Mouse (Mus musculus) layer of hippocampus, adult 9-10 months (tissue): ENCODE data around the gene Cbx5.
"Not testable (repeated sequence)": the region's sequence is repeated elsewhere in the genome, so short reads cannot be mapped to it uniquely, and the experiment has no call there.

Source experiments
- DNase-seq: peaks from one replicate; pipeline ENCODE4 v3.0.0; 2022; ENCODE audit warnings: low spot score

The Cbx5 gene

DNA sequence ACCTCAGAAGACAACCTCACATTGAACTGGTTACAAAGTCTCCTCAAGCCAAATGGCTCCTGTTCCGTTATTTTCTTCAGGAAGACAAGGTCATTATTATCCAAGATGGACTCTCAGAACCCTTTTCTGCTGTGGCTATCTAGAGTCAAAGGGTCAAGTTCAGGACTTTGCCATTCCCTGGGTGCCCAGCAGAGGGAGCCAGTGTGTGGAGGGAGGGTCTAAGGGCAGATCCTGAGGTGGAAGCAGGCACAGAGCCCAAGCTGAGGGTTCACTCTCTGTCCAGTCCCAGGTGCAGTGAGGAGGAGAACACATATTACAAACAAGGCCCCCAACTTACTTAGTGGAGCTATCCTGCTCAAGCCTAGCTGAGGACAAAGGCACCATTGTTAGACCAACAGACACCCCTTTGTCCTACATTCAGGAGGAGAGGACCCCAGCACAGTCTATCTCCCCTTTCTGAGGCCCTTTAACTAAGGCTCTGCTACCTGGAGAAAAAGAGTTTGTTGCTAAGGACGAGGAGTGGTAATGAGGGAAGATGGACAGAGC, 10.7 kb upstream of the Cbx5 start:
- no peak for DNase-seq

DNA sequence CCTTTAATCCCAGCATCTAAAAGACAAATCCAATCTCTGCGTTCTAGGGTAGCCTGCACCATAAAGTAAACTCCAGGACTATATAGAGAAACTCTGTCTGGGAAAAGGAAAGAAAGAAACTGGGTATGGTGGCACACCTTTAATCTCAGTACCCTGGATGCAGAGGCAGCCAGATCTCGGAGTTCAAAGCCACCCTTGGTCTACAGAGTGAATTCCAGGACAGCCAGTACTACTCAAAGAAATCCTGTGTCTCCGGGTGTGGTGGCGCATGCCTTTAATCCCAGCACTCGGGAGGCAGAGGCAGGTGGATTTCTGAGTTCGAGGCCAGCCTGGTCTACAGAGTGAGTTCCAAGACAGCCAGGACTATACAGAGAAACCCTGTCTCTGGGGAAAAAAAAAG, 9.9 kb upstream of the Cbx5 start:
- DNase-seq = not testable (repeated sequence)

GRCm38 (mm10) chr15:103248401-103249313, 9.0 kb upstream of the Cbx5 start:
- no peak for DNase-seq

GRCm38 (mm10) chr15:103247782-103248400, 8.3 kb upstream of the Cbx5 start:
- no peak for DNase-seq

DNA sequence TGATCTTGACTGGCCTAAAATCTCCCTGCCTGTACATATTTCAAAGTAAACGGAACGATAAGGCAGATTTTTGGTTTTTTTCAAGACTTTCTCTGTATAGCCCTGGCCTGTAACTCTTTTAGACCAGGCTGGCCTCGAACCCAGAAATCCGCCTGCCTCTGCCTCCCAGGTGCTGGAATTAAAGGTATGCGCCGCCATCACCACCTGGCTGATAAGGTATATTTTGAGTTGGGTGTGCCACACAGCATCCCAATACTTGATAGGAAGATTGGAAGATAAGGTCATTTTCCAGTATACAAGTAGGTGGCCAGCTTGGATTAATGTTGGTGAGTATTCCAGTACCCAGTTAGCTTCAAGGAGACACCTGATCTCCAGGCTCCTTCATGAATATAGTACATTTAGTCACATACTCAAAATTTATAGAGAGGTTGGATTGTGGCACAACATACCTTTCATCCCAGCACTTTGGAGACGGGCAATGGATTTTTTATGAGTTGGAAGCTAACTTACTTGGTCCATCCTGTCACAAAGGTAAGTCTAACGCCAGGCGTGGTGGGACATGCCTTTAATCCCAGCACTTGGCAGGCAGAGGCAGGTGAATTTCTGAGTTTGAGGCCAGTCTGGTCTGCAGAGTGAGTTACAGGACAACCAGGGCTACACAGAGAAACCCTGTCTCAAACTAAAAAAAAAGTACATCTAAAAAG, 7.6 kb upstream of the Cbx5 start:
- no peak for DNase-seq

DNA sequence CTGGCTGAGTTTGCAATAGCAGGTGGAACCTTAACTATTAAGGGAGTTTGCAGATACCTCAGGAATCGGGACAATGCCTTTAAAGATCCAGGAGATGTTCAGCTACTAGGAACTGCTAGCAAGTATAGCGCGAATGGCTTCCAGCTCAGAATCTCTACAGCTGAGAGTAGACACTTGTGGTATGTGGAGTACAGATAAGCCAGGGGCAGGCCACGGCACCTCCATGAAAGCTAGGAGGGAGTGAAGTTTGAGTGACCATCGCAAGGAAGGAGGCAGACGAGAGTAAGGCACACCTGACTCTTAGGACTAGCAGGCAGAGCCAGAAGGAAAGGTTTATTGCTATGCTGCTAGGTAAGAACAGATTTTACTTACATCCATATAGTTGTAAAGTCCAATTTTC, 6.0 kb upstream of the Cbx5 start:
- no peak for DNase-seq

DNA sequence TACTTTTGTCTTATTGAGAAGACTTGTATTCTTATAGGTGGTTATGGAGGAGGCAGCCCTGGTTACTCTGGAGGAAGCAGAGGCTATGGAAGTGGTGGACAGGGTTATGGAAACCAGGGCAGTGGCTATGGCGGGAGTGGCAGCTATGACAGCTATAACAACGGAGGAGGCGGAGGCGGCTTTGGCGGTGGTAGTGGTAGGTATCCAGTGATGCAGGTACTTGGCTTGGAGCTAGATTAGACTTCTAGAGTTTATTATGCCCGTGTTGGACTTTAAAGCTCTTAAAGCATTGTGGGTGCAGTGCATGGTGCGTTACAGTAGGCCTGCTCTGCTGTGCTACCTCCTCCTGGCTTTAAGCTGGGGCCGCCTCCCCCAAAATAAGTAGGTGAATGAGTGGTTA, 3.3 kb upstream of the Cbx5 start:
- DNase-seq = no peak

- DNase-seq = not testable (repeated sequence)
Measured at GRCm38 (mm10) chr15:103241071-103242018, 1.7 kb upstream of the Cbx5 start.

GRCm38 (mm10) chr15:103240160-103241028, 778 bp upstream of the Cbx5 start, which contains the start of gene Hnrnpa1:
Hnrnpa1 (plus strand) TSS chr15:103240432.
- peak; percentile 83 for DNase-seq

GRCm38 (mm10) chr15:103239130-103239684, 409 bp downstream of the Cbx5 start:
- DNase-seq = peak; percentile 88

GRCm38 (mm10) chr15:103237295-103237694, 2.3 kb downstream of the Cbx5 start:
- no peak for DNase-seq

DNA sequence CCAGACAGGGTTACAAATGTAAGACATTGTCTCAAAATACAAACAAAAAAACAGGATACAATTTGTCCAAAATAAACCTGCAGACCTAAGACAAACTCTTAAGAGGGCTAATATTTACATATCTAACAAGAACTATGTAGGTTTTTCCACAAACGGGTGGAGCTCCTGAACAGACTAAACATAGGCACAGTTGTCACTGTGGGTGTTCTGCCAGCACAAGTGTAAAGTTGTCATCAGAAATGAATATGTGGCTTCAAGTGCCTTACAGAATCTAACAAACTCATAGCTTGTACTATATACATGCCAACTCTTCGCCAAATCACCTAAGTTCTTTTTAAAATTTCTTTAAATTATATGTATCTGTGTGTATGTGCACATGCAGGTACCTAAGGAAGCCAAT, 6.5 kb downstream of the Cbx5 start:
- no peak for DNase-seq

GRCm38 (mm10) chr15:103228904-103229303, 10.7 kb downstream of the Cbx5 start:
- no peak for DNase-seq

- DNase-seq = no peak
Measured at GRCm38 (mm10) chr15:103227572-103227971, 12.0 kb downstream of the Cbx5 start.

- no peak for DNase-seq
Measured at GRCm38 (mm10) chr15:103227022-103227421, 12.6 kb downstream of the Cbx5 start.

- DNase-seq = no peak
Measured at GRCm38 (mm10) chr15:103224161-103224560, 15.5 kb downstream of the Cbx5 start.

GRCm38 (mm10) chr15:103221386-103221785, 18.2 kb downstream of the Cbx5 start:
- no peak for DNase-seq

DNA sequence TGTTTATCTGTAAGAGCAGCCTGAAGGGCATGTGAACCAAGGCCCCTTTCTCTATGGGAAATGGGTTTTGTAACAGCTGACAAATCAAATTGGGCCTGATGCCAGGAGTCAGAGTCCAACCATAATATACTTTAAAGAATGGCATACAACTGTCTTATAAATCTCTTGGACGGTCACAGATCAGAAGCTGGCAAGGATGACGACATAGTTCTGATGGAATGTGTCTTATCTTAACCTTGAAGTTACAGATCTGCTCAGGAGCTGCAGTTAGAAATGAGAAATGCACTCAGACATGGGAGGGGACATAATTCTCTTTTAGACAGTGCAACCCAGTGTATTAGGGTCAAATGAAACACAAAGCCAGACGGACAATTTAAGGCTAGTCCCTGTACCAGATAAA, 18.8 kb downstream of the Cbx5 start:
- DNase-seq = no peak

DNA sequence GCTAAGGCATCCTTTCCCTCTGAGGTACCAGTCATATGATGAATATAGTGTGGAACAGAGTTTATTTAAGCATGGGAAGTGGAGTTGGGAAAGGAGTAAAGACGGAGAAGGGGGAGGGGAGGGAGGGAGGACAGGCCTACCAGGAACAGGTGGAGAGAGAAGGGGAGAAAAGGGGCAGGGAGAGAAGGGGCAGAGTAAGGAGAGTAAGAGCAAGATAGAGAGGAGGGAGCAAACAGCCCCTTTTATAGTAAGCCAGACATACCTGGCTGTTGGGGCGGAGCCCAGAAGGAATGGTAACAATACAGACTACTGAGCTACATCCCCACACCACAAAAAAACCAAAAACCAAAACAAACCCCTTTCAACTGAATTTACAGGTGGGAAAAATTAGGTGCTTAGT, 23.6 kb downstream of the Cbx5 start:
- DNase-seq = no peak
